Mouse (Mus musculus): ENCODE measurements at regions not wholly inside any gene's neighbourhood (a gene's known extent, or its start where the extent isn't known, plus 50 kb on each side); places are given as distances from the start of the nearest gene placed in this dataset.
"Not testable (repeated sequence)": the region's sequence is repeated elsewhere in the genome, so short reads cannot be mapped to it uniquely, and the experiment has no call there.

DNA sequence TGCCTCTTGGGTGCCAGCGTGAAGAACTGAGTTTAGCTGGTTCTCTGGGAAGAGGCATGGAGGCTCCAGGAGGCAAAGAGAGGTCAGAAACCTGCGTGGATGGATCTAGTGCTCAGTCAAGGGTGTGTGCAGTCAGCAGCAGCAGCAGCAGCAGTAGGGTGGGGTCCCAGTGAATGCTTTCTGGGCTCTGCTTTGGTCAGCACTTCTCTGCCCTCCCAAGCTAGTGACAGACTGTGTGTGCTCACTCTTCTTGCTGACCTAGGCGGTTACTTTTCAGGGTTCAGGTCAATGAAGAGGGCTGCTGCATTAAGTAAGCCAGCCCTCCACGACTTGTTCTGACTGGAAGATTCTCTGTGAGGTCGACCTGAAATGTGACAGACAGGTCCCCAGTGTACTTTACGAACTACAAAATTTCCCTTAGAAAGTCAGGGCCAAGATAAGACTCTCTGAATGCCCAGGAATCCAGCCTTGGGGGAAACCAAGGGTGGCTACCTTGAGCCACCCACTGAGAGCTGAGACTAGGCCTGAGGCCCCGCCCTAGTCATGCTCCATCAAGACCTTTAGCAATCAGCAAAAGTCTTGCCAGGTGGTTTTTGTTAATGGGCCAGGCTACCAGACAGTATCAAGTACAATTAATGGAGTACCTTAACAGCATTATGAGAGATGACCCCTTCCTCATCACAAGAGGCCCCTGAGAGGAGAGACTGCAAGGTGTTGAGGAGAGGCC, 114.9 kb upstream of the Lemd2 start:
- no peak for DNase-seq (ENCODE audit: low spot score)

GRCm38 (mm10) chr17:27317576-27318277, 113.5 kb upstream of the Lemd2 start:
- DNase-seq (ENCODE audit: low spot score) = no peak

DNA sequence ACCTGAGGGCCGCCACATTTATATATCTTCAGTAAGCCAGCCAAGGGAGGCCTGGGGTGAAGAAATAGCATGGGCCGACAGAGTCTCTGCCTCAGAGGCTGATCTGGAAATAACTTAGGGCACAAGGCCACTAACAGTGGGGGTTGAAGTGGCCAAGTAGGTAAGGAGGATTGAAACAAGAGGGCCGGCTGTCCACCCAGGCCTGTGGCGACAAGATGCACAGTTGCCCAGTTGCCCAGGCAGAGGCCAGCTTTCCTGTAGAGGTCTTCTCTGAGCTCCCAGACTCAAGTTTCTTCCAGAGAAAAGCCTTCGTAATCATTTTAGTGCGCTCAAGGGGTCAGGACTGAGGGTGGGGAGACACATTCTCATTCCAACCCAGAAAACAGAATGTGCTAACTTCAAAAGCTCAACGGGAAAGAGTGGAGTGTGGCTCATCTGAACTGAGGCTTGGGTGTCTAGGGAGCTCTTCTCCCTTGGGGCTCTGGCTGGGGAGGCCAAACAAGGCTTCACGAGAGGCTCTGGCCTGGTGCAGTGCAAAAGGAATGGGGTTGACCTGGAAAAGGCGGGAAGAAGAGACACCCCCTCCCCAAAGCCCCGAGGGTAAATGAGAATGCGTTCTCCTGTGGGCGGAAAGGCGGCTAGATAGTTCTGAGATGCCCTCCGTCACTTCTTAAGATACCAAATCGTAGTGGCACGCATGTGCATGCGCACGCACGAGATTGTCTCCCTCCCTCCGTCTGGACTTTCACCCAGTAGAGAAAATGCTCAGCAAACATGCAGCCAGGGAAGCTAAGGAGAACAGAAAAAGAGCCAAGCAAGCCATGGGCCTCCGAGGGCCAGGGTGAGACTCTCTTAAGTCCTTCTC, 112.7 kb upstream of the Lemd2 start:
- DNase-seq (ENCODE audit: low spot score) = no peak

DNA sequence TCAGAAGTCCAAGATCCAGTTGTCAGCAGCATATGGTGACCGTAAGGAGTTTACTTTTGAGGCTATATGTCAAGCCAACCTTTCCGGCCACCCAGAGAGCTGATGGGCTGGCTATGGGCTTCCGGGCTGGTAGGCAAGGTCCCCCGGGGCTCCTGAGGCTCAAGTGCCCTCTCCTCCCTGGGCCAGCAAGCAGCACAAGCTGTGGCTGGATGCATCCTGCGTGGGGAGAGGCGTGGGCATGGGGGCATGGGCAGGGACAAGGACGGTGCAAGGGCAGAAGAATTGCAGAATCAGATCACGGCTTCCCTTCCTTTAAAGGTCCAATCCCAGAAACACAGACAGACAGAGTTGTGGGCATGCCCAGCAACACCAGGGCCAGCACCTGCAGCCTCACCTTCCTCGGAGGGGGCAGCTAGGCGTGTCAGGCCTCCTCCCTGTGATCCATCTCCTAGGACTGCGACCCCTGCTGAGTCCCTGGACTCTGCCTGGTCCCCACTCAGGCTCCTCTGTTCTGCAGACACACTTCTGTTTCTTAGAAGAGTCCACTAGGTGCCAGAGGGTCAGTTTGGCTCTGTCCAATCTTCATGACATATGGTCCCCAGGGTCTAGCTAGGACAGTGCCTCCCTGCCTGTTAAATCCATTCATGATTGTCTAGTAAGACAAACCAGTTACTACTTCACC, 111.8 kb upstream of the Lemd2 start:
- no peak for DNase-seq (ENCODE audit: low spot score)

- DNase-seq (ENCODE audit: low spot score) = no peak
Observed at GRCm38 (mm10) chr17:27315428-27315827, 111.2 kb upstream of the Lemd2 start.

GRCm38 (mm10) chr17:27314821-27315392, 110.6 kb upstream of the Lemd2 start:
- no peak for DNase-seq (ENCODE audit: low spot score)

GRCm38 (mm10) chr17:27308933-27309332, 104.7 kb upstream of the Lemd2 start:
- DNase-seq (ENCODE audit: low spot score) = no peak

DNA sequence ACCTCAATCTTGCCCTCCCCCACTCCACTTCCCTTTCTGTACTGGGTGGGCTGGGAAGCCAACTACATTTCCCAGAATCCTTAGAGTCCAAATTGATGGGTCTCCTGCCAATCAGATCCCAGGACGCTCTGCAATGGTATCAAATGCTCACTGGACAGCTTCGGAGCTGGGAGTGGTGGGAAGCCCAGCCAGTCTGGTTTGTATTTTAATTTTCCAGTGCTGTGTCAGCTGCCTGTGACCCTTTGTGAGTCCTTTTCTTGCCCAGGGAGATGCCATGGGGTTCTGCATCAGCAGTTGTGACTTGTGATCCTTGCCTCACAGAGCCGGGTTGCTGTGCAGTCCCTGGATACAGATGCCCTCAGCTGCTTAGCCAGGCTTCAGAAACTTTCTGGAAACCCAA, 100.6 kb upstream of the Lemd2 start:
- DNase-seq (ENCODE audit: low spot score) = no peak

GRCm38 (mm10) chr17:27303633-27304479, 99.6 kb upstream of the Lemd2 start:
- DNase-seq (ENCODE audit: low spot score) = no peak

- no peak for DNase-seq (ENCODE audit: low spot score)
Observed at GRCm38 (mm10) chr17:27303061-27303460, 98.8 kb upstream of the Lemd2 start.

- DNase-seq (ENCODE audit: low spot score) = no peak
Observed at GRCm38 (mm10) chr17:27301376-27301775, 97.1 kb upstream of the Lemd2 start.

GRCm38 (mm10) chr17:27299297-27299696, 95.0 kb upstream of the Lemd2 start:
- DNase-seq (ENCODE audit: low spot score) = no peak

DNA sequence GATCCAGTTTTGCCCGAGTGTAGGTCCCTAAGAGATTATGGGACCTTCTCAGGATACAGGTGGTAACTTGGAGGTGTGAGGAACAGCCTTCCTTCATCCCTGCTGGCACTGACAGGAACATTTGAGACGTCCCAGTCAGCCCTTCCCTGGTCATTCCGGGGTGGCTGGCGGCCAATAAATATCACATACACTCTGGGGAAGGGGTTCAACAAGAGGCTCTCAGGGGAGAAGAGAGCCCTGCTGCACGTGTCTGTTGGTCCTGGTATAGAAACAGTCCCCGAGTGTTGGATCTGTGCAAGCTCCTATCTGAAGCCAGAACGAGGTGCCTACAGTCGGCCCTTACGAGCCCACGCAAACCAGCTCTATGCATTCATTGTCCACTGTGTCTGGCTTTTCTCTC, 94.1 kb upstream of the Lemd2 start:
- DNase-seq (ENCODE audit: low spot score) = no peak

- DNase-seq (ENCODE audit: low spot score) = no peak
Observed at GRCm38 (mm10) chr17:27296156-27296555, 91.9 kb upstream of the Lemd2 start.

DNA sequence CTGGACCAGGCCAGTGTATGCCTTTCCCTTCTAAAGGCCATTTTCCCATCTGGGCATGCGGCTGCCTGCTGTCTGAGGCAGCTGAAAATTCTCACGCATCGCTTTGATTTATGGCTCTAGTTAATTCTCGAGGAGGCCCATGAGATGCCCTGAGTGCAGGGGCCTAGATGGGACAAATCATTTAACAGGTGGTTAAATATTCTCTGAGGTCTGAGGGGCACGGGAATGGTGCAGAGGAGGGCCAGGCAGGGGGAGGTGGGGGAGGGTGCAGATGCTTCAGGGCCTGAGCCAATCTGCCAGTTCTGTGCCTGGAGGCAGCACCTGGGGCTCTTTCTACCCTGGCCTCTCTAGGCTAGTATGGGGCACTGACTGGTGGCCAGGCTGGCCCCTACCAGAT, 89.9 kb upstream of the Lemd2 start:
- no peak for DNase-seq (ENCODE audit: low spot score)

DNA sequence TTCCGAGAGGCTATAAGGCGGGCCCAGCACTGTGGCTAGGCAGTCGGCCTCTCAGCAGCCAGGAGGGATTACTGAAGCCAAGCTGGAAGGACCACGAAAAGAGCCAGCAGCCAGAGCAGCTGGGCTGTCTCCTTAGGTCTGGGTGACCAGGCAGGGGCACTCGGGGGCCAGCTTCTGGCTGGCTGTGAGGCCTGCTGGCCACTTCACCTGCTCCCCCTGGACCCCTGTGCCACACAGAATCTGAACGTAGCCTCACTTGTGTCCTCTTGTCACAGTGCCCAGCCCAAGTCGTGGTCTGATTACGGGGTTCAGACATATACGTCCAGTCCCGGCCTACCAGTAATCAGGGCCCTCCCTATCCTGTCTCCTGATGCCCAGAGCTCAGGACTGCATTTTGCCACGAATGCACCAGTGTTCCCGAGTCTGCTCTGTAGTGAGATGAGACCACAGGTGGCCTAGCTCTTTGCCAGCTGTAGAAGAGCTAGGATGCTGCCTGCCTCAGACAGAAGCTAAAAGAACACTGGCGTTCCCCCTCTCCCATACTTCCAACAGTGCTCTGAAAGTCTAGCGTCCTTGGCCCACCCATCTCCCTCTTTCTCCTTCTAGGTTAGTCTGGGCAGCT, 89.4 kb upstream of the Lemd2 start:
- DNase-seq (ENCODE audit: low spot score) = no peak

GRCm38 (mm10) chr17:27291673-27292072, 87.4 kb upstream of the Lemd2 start:
- DNase-seq (ENCODE audit: low spot score) = no peak

GRCm38 (mm10) chr17:27291176-27291575, 86.9 kb upstream of the Lemd2 start:
- DNase-seq (ENCODE audit: low spot score) = no peak

DNA sequence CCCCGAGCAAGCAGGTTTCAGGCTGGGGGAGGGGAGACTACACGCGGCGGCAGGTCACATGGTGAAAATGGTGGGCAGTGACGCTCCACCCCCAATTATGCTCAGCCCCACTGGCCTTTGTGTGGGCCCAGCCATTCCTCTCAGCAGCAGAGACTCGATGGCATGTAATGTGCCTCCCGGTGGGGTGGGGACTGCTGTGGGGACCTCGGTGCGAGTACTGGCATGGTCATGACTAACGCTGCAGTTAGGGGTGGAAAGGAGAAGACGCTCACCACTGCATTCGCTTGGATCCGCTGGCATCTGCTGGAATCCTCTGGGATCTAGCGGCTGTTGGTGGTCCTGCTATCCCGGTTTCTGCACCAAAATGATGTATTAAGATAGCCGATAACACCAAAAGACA, 86.0 kb upstream of the Lemd2 start:
- no peak for DNase-seq (ENCODE audit: low spot score)

DNA sequence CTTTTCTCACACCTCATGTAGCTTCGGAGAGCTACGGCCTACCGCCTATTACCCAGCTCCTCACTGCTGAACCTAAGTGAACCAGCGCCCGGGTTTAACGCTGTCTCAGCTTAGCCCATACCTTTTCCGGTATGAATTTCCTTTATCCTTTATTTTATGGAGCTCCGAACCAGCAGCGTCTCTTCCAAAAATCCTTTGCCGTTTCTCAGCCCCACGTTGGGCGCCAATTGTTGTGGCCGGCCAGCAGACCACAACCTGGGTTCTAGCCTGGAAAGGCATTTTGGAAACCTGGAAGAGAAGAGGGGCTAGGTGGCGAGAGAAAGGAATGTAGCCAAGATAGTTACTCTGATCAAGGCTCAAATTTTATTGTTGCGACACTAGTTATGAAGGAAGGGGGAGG, 85.5 kb upstream of the Lemd2 start:
- not testable (repeated sequence) for DNase-seq (ENCODE audit: low spot score)
